Mouse (Mus musculus) midbrain, embryonic 16.5 days (tissue): ENCODE measurements around the gene Nod1. TPM values are rescaled to one million over a fixed set of nuclear protein-coding genes. Genes with fewer than 3 reads are reported as not detected.

Experiments
- ATAC-seq: fragments of 200-750 bp; cut with Nextera tagmentation; 2 replicates; pipeline ENCODE4 v1.8.0; 2017; ENCODE audit warnings: moderate TSS enrichment
- H3K27ac ChIP-seq: fragments of 300-500 bp; sonication (generic); 2 replicates; pipeline ENCODE4 v1.5.1; 2014; ENCODE audit warnings: mild to moderate bottlenecking, low read length, mixed read lengths
- H3K27me3 ChIP-seq: fragments of 300-500 bp; sonication (generic); 2 replicates; pipeline ENCODE4 v1.6.1; 2014; ENCODE audit warnings: low read depth, low read length, mixed read lengths; ENCODE audit not compliant: control insufficient read depth, insufficient read depth
- H3K36me3 ChIP-seq: fragments of 300-500 bp; sonication (generic); 2 replicates; pipeline ENCODE4 v1.6.1; 2014; ENCODE audit warnings: mild to moderate bottlenecking, low read length, moderate library complexity, mixed read lengths; ENCODE audit not compliant: control insufficient read depth, insufficient read depth
- H3K4me1 ChIP-seq: fragments of 300-500 bp; sonication (generic); 2 replicates; pipeline ENCODE4 v1.6.1; 2014; ENCODE audit warnings: mild to moderate bottlenecking, low read length, mixed read lengths; ENCODE audit not compliant: control insufficient read depth, insufficient read depth
- H3K4me2 ChIP-seq: fragments of 300-500 bp; sonication (generic); 2 replicates; pipeline ENCODE4 v1.6.1; 2014; ENCODE audit warnings: mild to moderate bottlenecking, low read length, mixed read lengths
- H3K4me3 ChIP-seq: fragments of 300-500 bp; sonication (generic); 2 replicates; pipeline ENCODE4 v1.5.1; 2014; ENCODE audit warnings: low read depth, mild to moderate bottlenecking, low read length, moderate library complexity, mixed read lengths
- H3K9ac ChIP-seq: fragments of 300-500 bp; sonication (generic); 2 replicates; pipeline ENCODE4 v1.6.1; 2014; ENCODE audit warnings: low read depth, low read length, mixed read lengths
- H3K9me3 ChIP-seq: fragments of 300-500 bp; sonication (generic); replicated peaks from 2 replicates; pipeline ENCODE4 v1.6.1; 2014; ENCODE audit warnings: mild to moderate bottlenecking, low read length, mixed read lengths; ENCODE audit not compliant: control insufficient read depth, poor library complexity, severe bottlenecking
- WGBS: fragments of 180-500 bp; shearing (Covaris S2); extraction: QIAGEN DNeasy Blood & Tissue Kit; methylation state at CpG from one replicate; pipeline ENCODE4 v1.1.7; 2014; 5-methylcytosine and 5-hydroxymethylcytosine counted together
- polyA plus RNA-seq: library from polyadenylated mRNA; unstranded; fragments of >200 nt; fragmentation: Nextera tagmentation; extraction: Ambion mirVana; gene quantifications from 2 replicates; pipeline ENCODE4 v1.2.1, GENCODE M21; 2015

Nod1 gene
- polyA plus RNA-seq, result 2.6 and 2.8 TPM in 2 replicates

GRCm38 (mm10) chr6:54972111-54972928 is at the start of gene Nod1:
Gene Nod1, minus strand, starts transcription at chr6:54972612.
- Histone ChIP-seq H3K4me1 (0 out of 2 replicates have a peak, but pooled peaks cover 2% of the 10 kb centered on the region), H3K4me3 (peak within 1 kb of the TSS; percentile 49), H3K9me3 (no peaks in the 10 kb centered on the region), H3K9ac (peak within 1 kb of the TSS; percentile 65), H3K4me2 (peak within 1 kb of the TSS; percentile 82), H3K27ac (peak within 1 kb of the TSS; percentile 53), H3K36me3 (no peaks in the 10 kb centered on the region), H3K27me3 (peaks cover 2% of the 10 kb centered on the region)
- 1% methylated on average over 53 of the region's 53 CpGs for WGBS
- ATAC-seq, result peak; percentile 90

- Histone ChIP-seq H3K27ac (no peak overlapping the region), H3K4me3 (no peak overlapping the region), H3K9ac (no peak overlapping the region), H3K27me3 (0 out of 2 replicates have a peak, but pooled peaks cover 4% of the 10 kb centered on the region), H3K36me3 (no peaks in the 10 kb centered on the region), H3K9me3 (no peaks in the 10 kb centered on the region), H3K4me2 (no peak overlapping the region), H3K4me1 (no peaks in the 10 kb centered on the region)
- ATAC-seq, result no peak
- WGBS, result 85% methylated on average over 7 of the region's 7 CpGs
Observed at GRCm38 (mm10) chr6:55021806-55022205, 49.4 kb upstream of the Nod1 start.

GRCm38 (mm10) chr6:55018417-55018816 is 46.0 kb upstream of the Nod1 start:
- Histone ChIP-seq H3K4me1 (no peaks in the 10 kb centered on the region), H3K27me3 (0 out of 2 replicates have a peak, but pooled peaks cover 4% of the 10 kb centered on the region), H3K4me2 (no peak overlapping the region), H3K9me3 (no peaks in the 10 kb centered on the region), H3K9ac (no peak overlapping the region), H3K4me3 (no peak overlapping the region), H3K36me3 (no peaks in the 10 kb centered on the region), H3K27ac (no peak overlapping the region)
- WGBS, result 80% methylated on average over 2 of the region's 2 CpGs
- ATAC-seq, result no peak

- WGBS, result 31% methylated on average over 15 of the region's 15 CpGs
- Histone ChIP-seq H3K9ac (no peak overlapping the region), H3K9me3 (no peaks in the 10 kb centered on the region), H3K4me3 (no peak overlapping the region), H3K4me1 (no peaks in the 10 kb centered on the region), H3K27ac (no peak overlapping the region), H3K4me2 (no peak overlapping the region), H3K27me3 (0 out of 2 replicates have a peak, but pooled peaks cover 4% of the 10 kb centered on the region), H3K36me3 (no peaks in the 10 kb centered on the region)
- peak; percentile 89 for ATAC-seq
Observed at GRCm38 (mm10) chr6:55016710-55017583, 44.5 kb upstream of the Nod1 start.

- no peaks in the 10 kb centered on the region for H3K9me3 ChIP-seq
- WGBS, result 29% methylated on average over 5 of the region's 5 CpGs
- ATAC-seq, result peak; percentile 71
- no peaks in the 10 kb centered on the region for H3K4me1 ChIP-seq
- no peak overlapping the region for H3K4me2 ChIP-seq
- no peak overlapping the region for H3K27ac ChIP-seq
- no peaks in the 10 kb centered on the region for H3K36me3 ChIP-seq
- 0 out of 2 replicates have a peak, but pooled peaks cover 4% of the 10 kb centered on the region for H3K27me3 ChIP-seq
- H3K4me3 ChIP-seq, result no peak overlapping the region
- no peak overlapping the region for H3K9ac ChIP-seq
Observed at GRCm38 (mm10) chr6:55016236-55016635, 43.8 kb upstream of the Nod1 start.

- H3K4me2 ChIP-seq, result no peak overlapping the region
- no peak overlapping the region for H3K9ac ChIP-seq
- H3K4me3 ChIP-seq, result no peak overlapping the region
- H3K4me1 ChIP-seq, result peaks cover 8% of the 10 kb centered on the region
- 90% methylated on average over 3 of the region's 3 CpGs for WGBS
- ATAC-seq, result no peak
- H3K27me3 ChIP-seq, result 0 out of 2 replicates have a peak, but pooled peaks cover 4% of the 10 kb centered on the region
- no peaks in the 10 kb centered on the region for H3K36me3 ChIP-seq
- no peak overlapping the region for H3K27ac ChIP-seq
- no peaks in the 10 kb centered on the region for H3K9me3 ChIP-seq
Observed at GRCm38 (mm10) chr6:55014184-55014583, 41.8 kb upstream of the Nod1 start.

GRCm38 (mm10) chr6:55012516-55012915 is 40.1 kb upstream of the Nod1 start:
- H3K36me3 ChIP-seq, result no peaks in the 10 kb centered on the region
- no peak overlapping the region for H3K4me3 ChIP-seq
- no peak overlapping the region for H3K4me2 ChIP-seq
- H3K9me3 ChIP-seq, result no peaks in the 10 kb centered on the region
- peaks cover 8% of the 10 kb centered on the region for H3K4me1 ChIP-seq
- H3K27me3 ChIP-seq, result no peaks in the 10 kb centered on the region
- ATAC-seq, result no peak
- H3K9ac ChIP-seq, result no peak overlapping the region
- H3K27ac ChIP-seq, result no peak overlapping the region
- 85% methylated on average over 7 of the region's 7 CpGs for WGBS

GRCm38 (mm10) chr6:55010330-55011091 is 38.1 kb upstream of the Nod1 start:
- H3K9ac ChIP-seq, result no peak overlapping the region
- no peaks in the 10 kb centered on the region for H3K36me3 ChIP-seq
- WGBS, result 59% methylated on average over 4 of the region's 4 CpGs
- H3K27me3 ChIP-seq, result no peaks in the 10 kb centered on the region
- H3K9me3 ChIP-seq, result no peaks in the 10 kb centered on the region
- H3K4me1 ChIP-seq, result peaks cover 8% of the 10 kb centered on the region
- no peak overlapping the region for H3K27ac ChIP-seq
- no peak overlapping the region for H3K4me2 ChIP-seq
- H3K4me3 ChIP-seq, result no peak overlapping the region
- ATAC-seq, result 0 out of 2 replicates have a peak, but pooled peaks have one; percentile 32
